Mouse (Mus musculus) liver, postnatal 0 days (tissue): ENCODE results near the gene Ptpn23.

Source experiments
- CTCF ChIP-seq: sonication (generic); IDR thresholded peaks from 2 replicates; pipeline ENCODE4 v1.5.1; 2016; ENCODE audit warnings: antibody characterized with exemption, low read depth
- EP300 ChIP-seq: IDR thresholded peaks from 2 replicates; pipeline ENCODE4 v1.6.1; 2016; ENCODE audit warnings: antibody characterized with exemption, low read depth, mild to moderate bottlenecking

DNA sequence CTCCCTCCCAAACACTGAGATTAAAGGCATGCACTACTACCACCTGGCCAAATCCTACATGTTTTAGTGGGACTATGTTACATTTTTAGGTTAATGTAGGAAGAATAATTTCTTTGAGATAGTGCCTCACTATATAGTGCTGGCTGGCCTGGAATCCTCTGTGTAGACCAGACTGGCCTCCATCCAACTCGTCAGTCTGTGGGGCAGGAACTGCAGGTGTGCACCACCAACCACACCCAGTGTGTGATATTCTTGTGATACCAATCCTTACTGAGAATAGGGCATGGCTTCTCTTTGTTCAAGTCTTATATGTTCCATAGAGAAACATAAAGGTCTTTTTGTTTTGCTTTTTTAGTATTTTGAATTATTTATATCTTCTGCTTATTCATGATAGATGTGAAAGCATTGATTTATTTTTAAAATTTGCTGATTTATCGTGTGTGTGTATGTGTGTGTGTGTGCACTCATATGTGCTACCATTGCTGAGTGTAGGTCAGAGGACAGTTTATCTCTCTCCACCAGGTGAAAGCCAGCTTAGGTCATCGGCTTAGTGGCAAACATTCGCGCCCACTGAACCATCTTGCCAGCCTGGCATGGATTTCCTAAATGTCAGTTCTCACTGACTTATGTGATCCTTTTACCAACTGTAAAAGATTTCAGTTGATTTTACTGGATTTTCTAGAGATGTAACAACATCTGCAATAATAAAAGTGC lies 67.8 kb downstream of the Ptpn23 start:
- no peak for TF ChIP-seq CTCF
- no peak for TF ChIP-seq EP300
